Mouse (Mus musculus): ENCODE results near the gene Gm20388. TPM values are rescaled to one million over a fixed set of nuclear protein-coding genes. Genes with fewer than 3 reads are reported as not detected.
A peak's percentile ranks its signal among the peaks of the same experiment; 100 is the strongest.

The Gm20388 gene
- polyA plus RNA-seq, 1 experiment = 28.1 TPM

- Histone ChIP-seq H3K4me1 (ENCODE audit: control insufficient read depth, insufficient read depth, low read length) (peaks cover 2% of the 10 kb centered on the region), H3K4me3 (ENCODE audit: low read depth, low read length) (no peak overlapping the region), H3K9me3 (replicated peaks; ENCODE audit: control insufficient read depth, insufficient read depth, low read length, poor library complexity, severe bottlenecking) (no peaks in the 10 kb centered on the region), H3K27me3 (ENCODE audit: control insufficient read depth, insufficient read depth, low read length, poor library complexity, severe bottlenecking) (no peaks in the 10 kb centered on the region), H3K9ac (ENCODE audit: low read depth, poor library complexity, severe bottlenecking) (no peak overlapping the region), H3K36me3 (ENCODE audit: control insufficient read depth, insufficient read depth, low read length, poor library complexity, severe bottlenecking) (peaks cover 64% of the 10 kb centered on the region), H3K27ac (ENCODE audit: insufficient read depth, low read length) (no peak overlapping the region)
- TF ChIP-seq CTCF (IDR thresholded peaks at IDR 0.05; ENCODE audit: low read depth, low read length) (no peak), EP300 (IDR thresholded peaks at IDR 0.05; ENCODE audit: insufficient read depth, low read depth, low read length) (no peak), POLR2A (IDR thresholded peaks at IDR 0.05; ENCODE audit: insufficient read depth, low read length) (no peak)
These were observed 30.8 kb downstream of the Gm20388 start for GRCm38 (mm10) chr8:119941471-119941870.

GRCm38 (mm10) chr8:119943616-119944015, 33.0 kb downstream of the Gm20388 start:
- H3K9ac ChIP-seq (ENCODE audit: low read depth, poor library complexity, severe bottlenecking) = no peak overlapping the region
- TF ChIP-seq EP300 (IDR thresholded peaks at IDR 0.05; ENCODE audit: insufficient read depth, low read depth, low read length) = no peak
- TF ChIP-seq POLR2A (IDR thresholded peaks at IDR 0.05; ENCODE audit: insufficient read depth, low read length) = no peak
- no peak for TF ChIP-seq CTCF (IDR thresholded peaks at IDR 0.05; ENCODE audit: low read depth, low read length)
- no peaks in the 10 kb centered on the region for H3K9me3 ChIP-seq (replicated peaks; ENCODE audit: control insufficient read depth, insufficient read depth, low read length, poor library complexity, severe bottlenecking)
- no peak overlapping the region for H3K4me3 ChIP-seq (ENCODE audit: low read depth, low read length)
- H3K27me3 ChIP-seq (ENCODE audit: control insufficient read depth, insufficient read depth, low read length, poor library complexity, severe bottlenecking) = no peaks in the 10 kb centered on the region
- H3K36me3 ChIP-seq (ENCODE audit: control insufficient read depth, insufficient read depth, low read length, poor library complexity, severe bottlenecking) = peaks cover 73% of the 10 kb centered on the region
- peak overlapping the region; percentile 27; the same call in 1 of the 2 replicates for H3K27ac ChIP-seq (ENCODE audit: insufficient read depth, low read length)
- no peaks in the 10 kb centered on the region for H3K4me1 ChIP-seq (ENCODE audit: control insufficient read depth, insufficient read depth, low read length)

GRCm38 (mm10) chr8:119944096-119944811, 33.6 kb downstream of the Gm20388 start:
- Histone ChIP-seq H3K27me3 (ENCODE audit: control insufficient read depth, insufficient read depth, low read length, poor library complexity, severe bottlenecking) (no peaks in the 10 kb centered on the region), H3K4me1 (ENCODE audit: control insufficient read depth, insufficient read depth, low read length) (no peaks in the 10 kb centered on the region), H3K4me3 (ENCODE audit: low read depth, low read length) (no peak overlapping the region), H3K9ac (ENCODE audit: low read depth, poor library complexity, severe bottlenecking) (no peak overlapping the region), H3K9me3 (replicated peaks; ENCODE audit: control insufficient read depth, insufficient read depth, low read length, poor library complexity, severe bottlenecking) (no peaks in the 10 kb centered on the region), H3K27ac (ENCODE audit: insufficient read depth, low read length) (peak overlapping the region; percentile 27; the same call in 1 of the 2 replicates), H3K36me3 (ENCODE audit: control insufficient read depth, insufficient read depth, low read length, poor library complexity, severe bottlenecking) (peaks cover 73% of the 10 kb centered on the region)
- TF ChIP-seq EP300 (IDR thresholded peaks at IDR 0.05; ENCODE audit: insufficient read depth, low read depth, low read length) (0 out of 2 replicates have a peak, but pooled peaks have one; percentile 9), POLR2A (IDR thresholded peaks at IDR 0.05; ENCODE audit: insufficient read depth, low read length) (no peak), CTCF (IDR thresholded peaks at IDR 0.05; ENCODE audit: low read depth, low read length) (peak; percentile 97)

- H3K9ac ChIP-seq (ENCODE audit: low read depth, poor library complexity, severe bottlenecking) = no peak overlapping the region
- H3K4me1 ChIP-seq (ENCODE audit: control insufficient read depth, insufficient read depth, low read length) = no peaks in the 10 kb centered on the region
- H3K36me3 ChIP-seq (ENCODE audit: control insufficient read depth, insufficient read depth, low read length, poor library complexity, severe bottlenecking) = peaks cover 85% of the 10 kb centered on the region
- H3K9me3 ChIP-seq (replicated peaks; ENCODE audit: control insufficient read depth, insufficient read depth, low read length, poor library complexity, severe bottlenecking) = no peaks in the 10 kb centered on the region
- H3K27ac ChIP-seq (ENCODE audit: insufficient read depth, low read length) = no peak overlapping the region
- no peaks in the 10 kb centered on the region for H3K27me3 ChIP-seq (ENCODE audit: control insufficient read depth, insufficient read depth, low read length, poor library complexity, severe bottlenecking)
- TF ChIP-seq EP300 (IDR thresholded peaks at IDR 0.05; ENCODE audit: insufficient read depth, low read depth, low read length) (no peak), POLR2A (IDR thresholded peaks at IDR 0.05; ENCODE audit: insufficient read depth, low read length) (no peak), CTCF (IDR thresholded peaks at IDR 0.05; ENCODE audit: low read depth, low read length) (no peak)
- no peak overlapping the region for H3K4me3 ChIP-seq (ENCODE audit: low read depth, low read length)
These were observed 35.8 kb downstream of the Gm20388 start for GRCm38 (mm10) chr8:119946326-119946865.

GRCm38 (mm10) chr8:119947653-119948052, 37.0 kb downstream of the Gm20388 start:
- no peaks in the 10 kb centered on the region for H3K4me1 ChIP-seq (ENCODE audit: control insufficient read depth, insufficient read depth, low read length)
- no peaks in the 10 kb centered on the region for H3K27me3 ChIP-seq (ENCODE audit: control insufficient read depth, insufficient read depth, low read length, poor library complexity, severe bottlenecking)
- H3K36me3 ChIP-seq (ENCODE audit: control insufficient read depth, insufficient read depth, low read length, poor library complexity, severe bottlenecking) = peaks cover 85% of the 10 kb centered on the region
- H3K27ac ChIP-seq (ENCODE audit: insufficient read depth, low read length) = no peak overlapping the region
- H3K9me3 ChIP-seq (replicated peaks; ENCODE audit: control insufficient read depth, insufficient read depth, low read length, poor library complexity, severe bottlenecking) = no peaks in the 10 kb centered on the region
- H3K4me3 ChIP-seq (ENCODE audit: low read depth, low read length) = no peak overlapping the region
- no peak overlapping the region for H3K9ac ChIP-seq (ENCODE audit: low read depth, poor library complexity, severe bottlenecking)
- no peak for TF ChIP-seq EP300 (IDR thresholded peaks at IDR 0.05; ENCODE audit: insufficient read depth, low read depth, low read length)
- no peak for TF ChIP-seq POLR2A (IDR thresholded peaks at IDR 0.05; ENCODE audit: insufficient read depth, low read length)
- no peak for TF ChIP-seq CTCF (IDR thresholded peaks at IDR 0.05; ENCODE audit: low read depth, low read length)

GRCm38 (mm10) chr8:119948340-119948739, 37.7 kb downstream of the Gm20388 start:
- no peaks in the 10 kb centered on the region for H3K4me1 ChIP-seq (ENCODE audit: control insufficient read depth, insufficient read depth, low read length)
- H3K36me3 ChIP-seq (ENCODE audit: control insufficient read depth, insufficient read depth, low read length, poor library complexity, severe bottlenecking) = peaks cover 87% of the 10 kb centered on the region
- TF ChIP-seq CTCF (IDR thresholded peaks at IDR 0.05; ENCODE audit: low read depth, low read length) (no peak), EP300 (IDR thresholded peaks at IDR 0.05; ENCODE audit: insufficient read depth, low read depth, low read length) (no peak), POLR2A (IDR thresholded peaks at IDR 0.05; ENCODE audit: insufficient read depth, low read length) (no peak)

More at GRCm38 (mm10) chr8:119948340-119948739, 37.7 kb downstream of the Gm20388 start:
- Histone ChIP-seq H3K9me3 (replicated peaks; ENCODE audit: control insufficient read depth, insufficient read depth, low read length, poor library complexity, severe bottlenecking) (no peaks in the 10 kb centered on the region), H3K27ac (ENCODE audit: insufficient read depth, low read length) (no peak overlapping the region), H3K27me3 (ENCODE audit: control insufficient read depth, insufficient read depth, low read length, poor library complexity, severe bottlenecking) (no peaks in the 10 kb centered on the region), H3K9ac (ENCODE audit: low read depth, poor library complexity, severe bottlenecking) (no peak overlapping the region), H3K4me3 (ENCODE audit: low read depth, low read length) (no peak overlapping the region)

Measured in ES-Bruce4 (cell line).